Mouse (Mus musculus) megakaryocyte-erythroid progenitor cell, adult 5-6 weeks (primary cell): ENCODE results near the gene Pde8a. TPM values are rescaled to one million over a fixed set of nuclear protein-coding genes. Genes with fewer than 3 reads are reported as not detected.

Source experiments
- ATAC-seq: replicated peaks from 2 replicates; pipeline ENCODE4 v1.8.0; 2016; ENCODE audit warnings: mild to moderate bottlenecking, inconsistent platforms; ENCODE audit not compliant: severe bottlenecking, poor library complexity, low FRiP score, low TSS enrichment
- total RNA-seq, 2 experiments: library from RNA; stranded (forward) in 1 of 2; stranded (reverse) in 1 of 2; fragments of 200-1000, 215-1000 nt in 1 of 2; fragments of >200 nt in 1 of 2; fragmentation: Nextera tagmentation in 1 of 2; gene quantifications; 2 replicates each; pipeline ENCODE4 v1.2.3; 2014 to 2017

Gene Pde8a
- total RNA-seq, 2 experiments from 2014 or later = 0.33 to 0.94 TPM

GRCm38 (mm10) chr7:81326859-81327258 is 113.5 kb downstream of the Pde8a start:
- peak; percentile 76 for ATAC-seq

- no peak for ATAC-seq
Measured at GRCm38 (mm10) chr7:81327661-81328060, 114.3 kb downstream of the Pde8a start.

DNA sequence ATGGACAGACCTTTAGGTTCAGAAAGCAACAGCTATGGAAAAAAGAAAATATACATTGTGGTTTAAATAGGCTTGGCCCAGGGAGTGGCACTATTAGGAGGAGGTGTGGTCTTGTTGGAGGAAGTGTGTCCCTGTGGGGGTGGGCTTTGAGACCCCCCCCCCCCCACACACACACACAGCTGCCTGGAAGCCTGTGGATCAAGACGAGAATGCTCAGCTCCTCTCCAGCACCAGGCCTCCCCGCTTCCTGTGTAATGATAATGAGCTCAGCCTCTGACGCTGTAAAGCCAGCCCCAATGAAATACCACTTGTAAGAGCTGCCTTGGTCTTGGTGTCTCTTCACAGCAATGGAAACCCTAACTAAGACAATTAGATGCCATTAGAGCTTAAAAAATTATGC is 117.4 kb downstream of the Pde8a start:
- ATAC-seq = no peak

DNA sequence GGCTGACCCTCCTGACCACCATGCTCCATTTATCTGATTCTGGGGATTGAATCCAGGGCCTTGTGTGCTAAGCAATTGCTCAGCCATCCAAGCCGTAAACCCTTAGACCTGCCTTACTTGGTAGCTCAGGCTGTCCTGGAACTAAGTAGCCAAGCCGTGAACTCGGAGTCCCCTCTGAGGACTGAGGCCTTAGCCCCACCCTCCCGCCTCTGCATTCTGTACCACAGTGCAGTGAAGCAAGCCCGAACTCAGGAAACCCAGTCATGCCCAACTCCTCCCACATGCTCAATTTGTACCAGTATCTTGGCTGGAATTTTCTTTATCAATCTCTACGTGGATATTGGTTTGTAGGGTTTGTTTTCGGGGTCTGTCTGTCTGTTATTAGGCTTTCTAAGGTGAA is 118.5 kb downstream of the Pde8a start:
- ATAC-seq = no peak

- ATAC-seq = no peak
Measured at GRCm38 (mm10) chr7:81335705-81336431, 122.5 kb downstream of the Pde8a start.

GRCm38 (mm10) chr7:81336432-81336786 is 123.0 kb downstream of the Pde8a start:
- ATAC-seq = no peak

DNA sequence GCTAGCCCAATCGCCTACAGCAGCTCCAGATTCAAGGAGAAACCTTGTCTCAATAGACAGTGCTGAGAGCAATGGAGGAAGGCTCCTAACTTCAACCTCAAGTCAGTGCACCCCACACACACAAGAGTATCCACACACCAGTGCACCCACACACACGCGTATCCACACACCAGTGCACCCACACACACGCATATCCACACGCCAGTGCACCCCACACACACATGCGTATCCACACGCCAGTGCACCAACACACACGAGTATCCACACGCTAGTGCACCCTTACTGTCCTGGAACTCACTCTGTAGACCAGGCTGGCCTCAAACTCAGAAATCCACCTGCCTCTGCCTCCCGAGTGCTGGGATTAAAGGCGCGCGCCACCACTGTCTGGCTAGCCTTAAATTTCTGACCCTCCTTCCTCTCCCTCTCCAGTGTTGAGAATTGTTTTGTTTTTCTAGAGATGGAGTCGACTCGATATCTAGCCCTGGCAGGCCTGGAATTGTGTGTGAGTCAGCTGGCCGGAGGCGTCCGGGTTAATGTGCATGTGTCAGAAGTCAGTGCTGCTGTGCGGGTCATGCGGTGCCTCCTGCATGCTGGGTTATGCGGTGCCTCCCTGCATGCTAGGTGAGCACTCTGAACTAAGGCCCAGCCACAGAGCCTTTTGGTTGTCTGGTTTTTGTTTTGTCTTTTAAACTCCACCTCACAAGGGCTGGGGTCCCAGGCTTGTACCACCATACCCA is 124.6 kb downstream of the Pde8a start:
- ATAC-seq = no peak

- no peak for ATAC-seq
Measured at GRCm38 (mm10) chr7:81338522-81338873, 125.1 kb downstream of the Pde8a start.

DNA sequence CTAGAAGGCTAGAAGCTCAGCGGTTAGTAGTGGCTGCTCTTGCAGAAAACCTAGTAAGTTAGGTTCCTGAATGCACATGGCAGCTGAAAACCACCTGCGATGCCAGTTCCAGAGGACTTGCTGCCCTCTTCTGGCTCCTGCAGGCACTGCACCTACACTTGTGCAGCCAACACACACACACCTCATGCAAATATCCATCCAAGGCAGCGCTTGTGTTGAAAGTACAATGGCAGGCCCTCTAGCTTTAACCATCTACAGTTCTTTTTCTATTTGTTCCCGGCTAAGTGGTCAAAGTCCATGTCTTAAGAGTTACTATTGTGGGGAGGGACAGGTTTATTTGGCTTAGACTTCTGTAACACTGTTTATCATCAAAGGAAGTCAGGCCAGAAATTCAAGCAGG is 126.4 kb downstream of the Pde8a start:
- ATAC-seq = peak; percentile 43; the same call in 1 of the 2 replicates

GRCm38 (mm10) chr7:81341563-81341962 is 128.2 kb downstream of the Pde8a start:
- ATAC-seq = 0 out of 2 replicates have a peak, but pooled peaks have one; percentile 12

DNA sequence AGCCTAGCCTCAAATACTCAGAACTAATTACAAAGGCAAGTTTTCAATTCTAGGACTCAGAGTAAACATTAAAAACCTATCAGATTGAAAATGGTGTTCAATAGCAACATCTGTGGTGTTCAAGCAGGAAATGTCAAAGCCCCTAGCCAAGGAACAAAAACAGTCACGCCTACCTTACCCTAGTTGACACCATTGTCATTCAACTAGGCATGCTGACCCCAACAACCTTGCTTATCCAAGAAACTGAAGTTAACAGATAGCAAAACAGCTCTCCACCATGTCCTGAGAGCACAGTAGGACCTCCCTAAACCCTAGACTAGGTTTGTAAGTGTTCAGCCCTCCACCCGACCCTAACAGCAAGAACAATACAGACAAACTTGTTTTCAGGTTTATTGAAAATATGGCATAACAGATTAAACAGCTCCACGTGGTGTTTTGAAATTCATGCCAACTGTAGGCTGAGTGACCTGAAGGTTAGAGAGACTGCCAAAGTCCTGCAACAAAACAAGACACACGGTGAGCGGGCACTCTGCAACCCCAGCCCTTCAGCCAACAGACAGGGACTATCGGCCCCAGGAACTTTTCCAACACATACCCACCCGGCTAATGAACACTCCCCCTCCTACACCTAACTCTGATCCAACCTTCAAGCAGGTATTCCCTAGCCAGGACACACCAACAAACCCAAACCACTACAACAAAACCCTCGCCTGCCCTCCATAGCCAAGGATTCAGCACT is 129.1 kb downstream of the Pde8a start:
- no peak for ATAC-seq

GRCm38 (mm10) chr7:81343316-81343715 is 129.9 kb downstream of the Pde8a start:
- ATAC-seq = peak; percentile 55

GRCm38 (mm10) chr7:81343831-81344230 is 130.4 kb downstream of the Pde8a start:
- no peak for ATAC-seq

DNA sequence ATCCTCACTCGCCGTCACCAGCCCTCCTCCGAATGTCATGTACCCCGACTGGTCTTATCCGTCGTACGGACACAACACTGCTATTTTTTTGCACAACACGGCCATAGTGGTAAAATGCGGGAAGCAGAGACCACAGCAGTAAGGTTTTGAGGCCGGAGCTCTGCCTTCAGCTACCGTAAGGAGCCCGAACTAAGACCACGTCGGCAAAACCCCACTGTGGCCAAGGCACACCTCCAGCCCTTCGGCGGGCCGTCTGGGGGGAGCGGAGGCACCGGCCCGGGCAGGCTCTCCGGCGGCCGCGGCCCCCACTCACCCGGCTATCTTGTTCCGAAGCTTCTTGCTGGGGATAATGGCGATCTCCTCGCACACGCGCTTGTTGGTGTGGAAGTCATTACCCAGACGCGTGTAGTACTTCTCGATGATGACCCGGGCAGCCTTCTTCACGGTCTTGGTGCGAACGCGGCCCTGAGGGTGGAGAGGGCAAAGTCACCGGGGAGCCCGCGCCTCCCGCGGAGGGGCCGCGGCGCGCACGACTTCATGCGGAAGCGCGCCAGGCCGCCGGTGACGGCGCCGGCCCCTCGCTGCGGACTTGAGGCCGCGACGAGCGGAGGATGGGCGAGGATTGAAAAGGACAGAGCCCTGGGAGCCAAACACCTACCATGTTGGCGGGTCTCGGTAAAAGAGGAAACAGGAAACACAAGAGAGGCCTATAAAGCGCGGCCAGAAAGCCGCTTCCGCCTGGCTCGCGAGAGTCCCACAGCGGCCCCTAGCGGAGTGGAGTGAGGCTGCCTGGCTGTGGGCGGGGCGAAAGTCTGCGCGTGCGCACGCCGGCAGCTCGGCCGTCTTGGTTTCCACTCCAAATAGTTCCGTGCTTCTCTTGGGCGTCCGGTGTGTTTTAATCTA is 131.4 kb downstream of the Pde8a start, which contains the start of gene Rps17:
Gene Rps17 (minus strand): TSS at position 711 of the 903 bp plus-strand sequence.
- ATAC-seq = peak; percentile 62

DNA sequence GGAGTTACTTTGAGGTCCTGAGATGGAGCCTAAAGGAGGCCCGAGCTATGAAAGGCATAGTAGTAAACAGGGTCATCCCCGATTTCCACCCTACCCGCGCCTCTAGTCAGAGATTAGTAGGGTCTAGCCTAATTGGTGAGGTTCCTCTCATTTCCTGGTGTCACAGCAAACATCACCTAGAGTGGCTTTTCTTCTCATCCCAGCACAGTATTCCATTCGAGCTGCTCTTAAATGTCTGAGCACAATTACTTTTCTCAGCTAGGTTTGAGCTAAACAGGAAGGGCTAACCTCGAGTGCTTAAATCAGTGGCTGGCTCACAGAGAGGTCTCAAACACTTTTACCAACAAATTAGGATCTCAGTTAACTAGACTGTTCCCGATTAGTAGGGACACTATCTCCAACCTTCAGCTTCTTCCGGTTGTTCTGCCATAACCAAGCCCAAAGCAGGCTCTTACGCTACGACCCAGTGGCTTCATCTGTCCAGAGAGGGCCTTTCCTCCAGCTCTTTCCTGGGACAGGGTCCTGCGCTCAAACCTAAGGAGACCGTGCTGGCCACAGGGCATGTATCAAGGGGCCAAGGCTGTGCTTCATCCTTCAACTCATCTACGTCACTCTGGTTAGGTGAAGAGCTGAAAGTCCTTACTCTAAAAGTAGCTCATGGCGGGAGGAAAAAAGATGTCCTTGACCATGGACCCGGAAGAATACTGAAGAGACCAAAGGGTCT is 132.2 kb downstream of the Pde8a start:
- ATAC-seq = no peak; the same call in 1 of the 2 replicates

- no peak for ATAC-seq
Measured at GRCm38 (mm10) chr7:81348206-81348605, 134.8 kb downstream of the Pde8a start.

DNA sequence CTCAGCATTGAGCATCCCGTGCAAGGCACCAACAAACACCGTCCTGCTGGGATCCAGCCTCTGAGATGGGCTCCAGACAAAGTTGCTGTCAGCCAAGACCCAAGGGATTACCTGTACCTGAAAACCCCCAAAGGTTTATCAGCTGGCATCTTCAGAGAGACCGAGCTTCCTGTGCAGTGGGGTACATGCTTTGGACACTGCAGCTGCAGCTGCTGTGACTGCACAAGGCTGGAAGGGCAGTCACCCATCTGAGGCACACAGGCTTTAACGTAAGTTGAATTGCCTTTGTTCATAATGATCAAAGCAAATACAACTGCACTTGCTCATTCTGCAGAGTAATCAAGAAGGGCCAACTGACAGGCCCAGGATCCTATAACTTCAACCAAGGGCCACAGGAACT is 138.4 kb downstream of the Pde8a start:
- ATAC-seq = no peak

- ATAC-seq = no peak
Measured at GRCm38 (mm10) chr7:81355746-81356145, 142.3 kb downstream of the Pde8a start.

DNA sequence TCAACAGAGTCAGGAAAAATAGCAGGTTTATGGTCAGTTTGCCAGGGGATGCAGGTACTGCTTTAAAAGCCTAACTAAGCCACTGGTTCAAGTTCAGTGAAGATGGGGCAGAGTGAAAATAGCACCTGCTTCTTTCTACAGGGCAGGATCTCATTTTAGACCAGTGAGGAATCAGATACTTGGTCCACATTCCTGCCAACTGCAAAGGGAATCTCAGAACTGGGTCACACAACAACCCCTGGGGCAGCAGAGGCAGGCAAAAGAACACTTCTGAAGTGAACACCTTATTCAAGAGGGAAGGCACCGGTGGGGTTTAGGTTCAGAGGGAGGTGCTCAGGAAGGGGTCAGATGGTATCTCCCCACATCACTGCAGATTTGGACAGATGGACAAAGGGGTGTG is 143.0 kb downstream of the Pde8a start:
- ATAC-seq = no peak
